Mouse (Mus musculus): ENCODE measurements around the gene Cd80. TPM values are rescaled to one million over a fixed set of nuclear protein-coding genes. Genes with fewer than 3 reads are reported as not detected.
A peak's percentile ranks its signal among the peaks of the same experiment; 100 is the strongest.

Gene Cd80
- total and polyA plus RNA-seq, 3 experiments, result 39.5 to 57.8 (median 46.2) TPM

DNA sequence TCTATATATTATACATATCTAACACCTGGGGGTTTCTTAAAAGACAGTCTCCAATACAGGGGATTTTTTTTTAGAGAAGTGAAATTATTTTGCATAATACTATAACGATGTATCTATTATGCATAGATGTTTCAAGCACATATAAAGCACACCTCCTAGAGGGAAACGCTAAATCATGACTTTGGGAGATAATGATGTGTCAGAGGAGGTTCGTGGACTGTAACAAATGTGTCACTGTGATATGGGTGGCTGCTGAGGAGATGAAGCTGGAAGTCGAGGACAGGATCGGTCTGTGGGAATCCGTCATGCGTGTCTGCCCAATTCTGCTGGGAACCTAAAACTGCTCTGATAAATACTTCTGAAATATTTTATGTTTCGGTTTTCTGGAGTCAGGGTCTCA is 6.4 kb downstream of the Cd80 start:
- Histone ChIP-seq H3K36me3 (replicated peaks in 1 of 2; ENCODE audit: control insufficient read depth in 1 of 2, insufficient read depth in 1 of 2, low read length in 1 of 2) (peaks cover 28 to 53% of the 10 kb centered on the region in 2 experiments), H3K9ac (ENCODE audit: insufficient read depth, low read depth) (peak overlapping the region; percentile 97), H3K27ac (ENCODE audit: insufficient read depth, low read depth) (peak overlapping the region; percentile 87), H3K79me2 (replicated peaks; ENCODE audit: control insufficient read depth, extremely low read depth, insufficient read depth, poor library complexity, severe bottlenecking) (peaks cover 98% of the 10 kb centered on the region), H3K9me3 (replicated peaks; ENCODE audit: low read length) (no peaks in the 10 kb centered on the region), H3K4me2 (ENCODE audit: insufficient read depth, low read depth, poor library complexity, severe bottlenecking) (peak overlapping the region; percentile 99), H3K27me3 (replicated peaks) (no peaks in the 10 kb centered on the region), H3K4me1 (ENCODE audit: control insufficient read depth in 1 of 2, insufficient read depth in 2 of 2) (peaks cover 13 to 46% of the 10 kb centered on the region in 2 experiments; a peak in 3 of 4 replicates), H3K4me3 (replicated peaks in 1 of 3; ENCODE audit: low read depth in 2 of 3, low read length in 2 of 3, poor library complexity in 1 of 3) (peak overlapping the region; percentile 57 to 98 (median 83))
- peak; percentile 56 for DNase-seq (ENCODE audit: extremely low read depth)
- dilution Hi-C loops (cut with MboI; ENCODE audit: extremely low pct_ligation_motif_present, extremely low pct_unique_long_range_greater_than_20kb, low sequenced_read_pairs), result no loop called here
- in situ Hi-C loops (cut with MboI; ENCODE audit: low pct_ligation_motif_present, low pct_unique_long_range_greater_than_20kb, low sequenced_read_pairs), result loop anchor here (5.0 kb wide), 1 partner anchor 114 kb away; the partner anchor contains the start of genes Cox17 and Gm21987
- TF ChIP-seq ZMIZ1 (IDR thresholded peaks at IDR 0.05; ENCODE audit: low read depth, low read length) (no peak), ELF1 (IDR thresholded peaks at IDR 0.05; ENCODE audit: low read depth, low read length) (no peak), MEF2A (IDR thresholded peaks at IDR 0.05; ENCODE audit: borderline replicate concordance, low read depth, low read length) (no peak), CHD2 (IDR thresholded peaks at IDR 0.05; ENCODE audit: low read length) (no peak), TCF12 (IDR thresholded peaks at IDR 0.05; ENCODE audit: low read depth, low read length) (0 out of 2 replicates have a peak, but pooled peaks have one; percentile 2), CHD1 (IDR thresholded peaks at IDR 0.05; ENCODE audit: low read depth, low read length) (no peak), SIN3A (IDR thresholded peaks at IDR 0.05; ENCODE audit: low read length) (peak; percentile 56; the same call in 1 of the 2 replicates), ZNF384 (IDR thresholded peaks at IDR 0.05; ENCODE audit: low read depth, low read length) (0 out of 2 replicates have a peak, but pooled peaks have one; percentile 47), PAX5 (IDR thresholded peaks at IDR 0.05; ENCODE audit: low read length) (no peak), ZKSCAN1 (IDR thresholded peaks at IDR 0.05; ENCODE audit: borderline replicate concordance, low read depth, low read length) (no peak), MAZ (IDR thresholded peaks at IDR 0.05; ENCODE audit: low read depth, low read length) (0 out of 2 replicates have a peak, but pooled peaks have one; percentile 9), TBP (conservative IDR thresholded peaks at IDR 0.05; ENCODE audit: low read depth, low read length) (peak; percentile 86), RCOR1 (conservative IDR thresholded peaks at IDR 0.05; ENCODE audit: low read depth, low read length) (no peak), IRF4 (IDR thresholded peaks at IDR 0.05; ENCODE audit: low read depth, low read length) (peak; percentile 45; the same call in 1 of the 2 replicates), MAX (IDR thresholded peaks at IDR 0.05; ENCODE audit: low read length) (no peak), POLR2A (IDR thresholded peaks at IDR 0.05; ENCODE audit: low read depth, low read length) (peak; percentile 59), SMC3 (IDR thresholded peaks at IDR 0.05; ENCODE audit: low read depth, low read length) (no peak)

DNA sequence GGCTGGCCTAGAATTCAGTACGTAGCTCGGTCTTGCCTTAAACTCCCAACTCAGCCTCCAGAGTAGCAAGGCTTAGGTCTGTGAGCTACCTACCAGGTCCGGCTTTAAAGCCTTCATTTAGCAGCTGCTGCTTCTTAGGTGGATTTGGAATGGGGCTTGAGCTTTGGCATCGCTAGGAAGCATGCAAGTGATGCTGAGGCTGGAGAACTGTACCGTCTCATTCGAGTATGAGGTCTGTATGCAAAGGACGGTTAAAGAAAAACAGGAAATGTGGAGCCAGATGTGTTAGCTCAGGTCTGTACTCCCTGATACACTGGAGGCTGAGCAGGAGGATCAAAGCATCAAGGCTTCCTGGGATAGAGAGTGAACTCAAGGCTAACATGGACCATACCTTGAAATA is 6.8 kb downstream of the Cd80 start:
- no peaks in the 10 kb centered on the region for H3K9me3 ChIP-seq (replicated peaks; ENCODE audit: low read length)
- peak overlapping the region; percentile 92 for H3K4me2 ChIP-seq (ENCODE audit: insufficient read depth, low read depth, poor library complexity, severe bottlenecking)
- peak overlapping the region; percentile 97 for H3K9ac ChIP-seq (ENCODE audit: insufficient read depth, low read depth)
- peaks cover 13 to 51% of the 10 kb centered on the region in 2 experiments; a peak in 3 of 4 replicates for H3K4me1 ChIP-seq (ENCODE audit: control insufficient read depth in 1 of 2, insufficient read depth in 2 of 2)
- dilution Hi-C loops (cut with MboI; ENCODE audit: extremely low pct_ligation_motif_present, extremely low pct_unique_long_range_greater_than_20kb, low sequenced_read_pairs) (no loop called here), in situ Hi-C loops (cut with MboI; ENCODE audit: low pct_ligation_motif_present, low pct_unique_long_range_greater_than_20kb, low sequenced_read_pairs) (loop anchor here (5.0 kb wide), 1 partner anchor 115 kb away; the partner anchor contains the start of genes Cox17 and Gm21987)
- H3K79me2 ChIP-seq (replicated peaks; ENCODE audit: control insufficient read depth, extremely low read depth, insufficient read depth, poor library complexity, severe bottlenecking), result peaks cover 98% of the 10 kb centered on the region
- peak overlapping the region; percentile 57 to 98 (median 83) for H3K4me3 ChIP-seq (replicated peaks in 1 of 3; ENCODE audit: low read depth in 2 of 3, low read length in 2 of 3, poor library complexity in 1 of 3)
- H3K27ac ChIP-seq (ENCODE audit: insufficient read depth, low read depth), result peak overlapping the region; percentile 87
- DNase-seq (ENCODE audit: extremely low read depth), result peak; percentile 53
- TF ChIP-seq TBP (conservative IDR thresholded peaks at IDR 0.05; ENCODE audit: low read depth, low read length) (peak; percentile 56; the same call in 1 of the 2 replicates), HCFC1 (IDR thresholded peaks at IDR 0.05; ENCODE audit: low read depth, low read length) (no peak), ZKSCAN1 (IDR thresholded peaks at IDR 0.05; ENCODE audit: borderline replicate concordance, low read depth, low read length) (no peak), USF1 (IDR thresholded peaks at IDR 0.05; ENCODE audit: low read depth, low read length) (no peak), NELFE (IDR thresholded peaks at IDR 0.05; ENCODE audit: low read depth, low read length) (no peak), ETS1 (conservative IDR thresholded peaks at IDR 0.05; ENCODE audit: low read depth, low read length) (no peak), SIN3A (IDR thresholded peaks at IDR 0.05; ENCODE audit: low read length) (peak; percentile 5; the same call in 1 of the 2 replicates), CHD1 (IDR thresholded peaks at IDR 0.05; ENCODE audit: low read depth, low read length) (peak; percentile 87; the same call in 1 of the 2 replicates), ZNF384 (IDR thresholded peaks at IDR 0.05; ENCODE audit: low read depth, low read length) (no peak), ZC3H11A (IDR thresholded peaks at IDR 0.05; ENCODE audit: low read depth, low read length) (no peak), KAT2A (IDR thresholded peaks at IDR 0.05; ENCODE audit: insufficient replicate concordance, low read length) (no peak), POLR2A (IDR thresholded peaks at IDR 0.05; ENCODE audit: low read depth, low read length) (no peak; the same call in 1 of the 2 replicates), BHLHE40 (IDR thresholded peaks at IDR 0.05; ENCODE audit: low read depth, low read length) (no peak), USF2 (conservative IDR thresholded peaks at IDR 0.05; ENCODE audit: low read depth, low read length) (no peak), MXI1 (IDR thresholded peaks at IDR 0.05; ENCODE audit: low read depth, low read length) (peak; percentile 58), JUN (IDR thresholded peaks at IDR 0.05; ENCODE audit: insufficient read depth, low read depth, low read length) (no peak)
- H3K36me3 ChIP-seq (replicated peaks in 1 of 2; ENCODE audit: control insufficient read depth in 1 of 2, insufficient read depth in 1 of 2, low read length in 1 of 2), result peaks cover 28 to 56% of the 10 kb centered on the region in 2 experiments
- no peaks in the 10 kb centered on the region for H3K27me3 ChIP-seq (replicated peaks)
